Mouse (Mus musculus) MEL (cell line): Measurements from ENCODE around the gene Sbk1.

Source experiments
- GATA1 ChIP-seq: IDR thresholded peaks from 2 replicates; pipeline ENCODE4 v1.6.1; 2011; ENCODE audit warnings: low read depth, low read length, improper control_type of control experiment
- MAX ChIP-seq: IDR thresholded peaks from 2 replicates; pipeline ENCODE4 v1.6.1; 2011; ENCODE audit warnings: low read length, improper control_type of control experiment
- USF1 ChIP-seq: IDR thresholded peaks from 2 replicates; pipeline ENCODE4 v1.6.1; 2014; ENCODE audit warnings: low read depth, mild to moderate bottlenecking, inconsistent platforms, low read length, improper control_type of control experiment, moderate library complexity

- TF ChIP-seq MAX (no peak), USF1 (no peak), GATA1 (no peak)
Observed at GRCm38 (mm10) chr7:126248641-126249141, 23.7 kb upstream of the Sbk1 start.
